Mouse (Mus musculus) natural killer cell, adult 2 months (primary cell): Measurements from ENCODE around the gene Zfp740.
"Not testable (repeated sequence)": the region's sequence is repeated elsewhere in the genome, so short reads cannot be mapped to it uniquely, and the experiment has no call there.

Experiments used
- DNase-seq, 2 experiments: peaks; one replicate each; pipeline ENCODE4 v3.0.0; 2022; ENCODE audit warnings: low spot score in 2 of 2

The Zfp740 gene

DNA sequence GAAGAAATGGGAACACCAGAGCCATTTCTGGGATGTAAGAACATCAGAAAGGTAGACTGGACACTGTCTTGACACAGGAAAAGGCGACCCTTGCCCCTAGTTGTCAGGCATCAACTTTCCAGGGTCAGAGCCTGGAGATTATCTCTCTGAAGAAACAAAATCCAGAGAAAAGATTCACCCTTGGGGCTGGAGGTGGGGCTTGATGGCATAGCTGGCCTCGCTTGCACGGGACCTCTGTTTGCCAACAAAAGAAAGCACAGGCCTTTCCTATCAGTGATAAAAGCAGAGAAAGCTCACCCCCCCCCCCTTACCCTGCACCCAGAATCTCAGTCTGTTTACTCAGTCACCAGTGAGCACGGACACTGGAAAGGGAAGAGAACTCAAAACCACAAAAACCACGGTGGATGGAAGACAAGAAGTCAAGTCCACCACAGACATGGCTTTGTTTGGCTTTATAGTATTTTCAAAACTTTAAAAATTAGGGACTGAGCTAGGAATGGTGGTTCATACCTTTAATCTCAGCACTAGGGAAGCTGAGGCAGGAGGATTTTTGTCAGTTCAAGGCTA lies 10.1 kb upstream of the Zfp740 start:
- no peak for DNase-seq

DNA sequence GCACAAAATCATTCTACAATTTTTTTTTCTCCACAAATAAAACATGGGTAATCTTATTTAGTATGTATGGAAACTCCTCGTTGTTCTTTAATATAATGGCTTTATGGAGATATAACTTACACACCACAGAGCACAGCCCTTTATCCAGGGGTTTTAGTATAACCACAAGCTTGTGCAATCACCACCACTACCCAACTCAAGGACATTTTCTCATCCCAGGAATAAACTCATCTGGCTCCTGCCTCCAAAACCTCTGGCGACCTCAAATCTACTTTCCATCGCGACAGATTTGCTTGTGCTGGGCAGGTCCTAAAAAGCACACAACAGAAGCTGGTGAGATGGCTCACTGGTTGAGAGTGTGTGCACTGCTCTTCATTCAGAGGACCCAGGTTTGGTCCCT lies 9.4 kb upstream of the Zfp740 start:
- DNase-seq: no peak

DNA sequence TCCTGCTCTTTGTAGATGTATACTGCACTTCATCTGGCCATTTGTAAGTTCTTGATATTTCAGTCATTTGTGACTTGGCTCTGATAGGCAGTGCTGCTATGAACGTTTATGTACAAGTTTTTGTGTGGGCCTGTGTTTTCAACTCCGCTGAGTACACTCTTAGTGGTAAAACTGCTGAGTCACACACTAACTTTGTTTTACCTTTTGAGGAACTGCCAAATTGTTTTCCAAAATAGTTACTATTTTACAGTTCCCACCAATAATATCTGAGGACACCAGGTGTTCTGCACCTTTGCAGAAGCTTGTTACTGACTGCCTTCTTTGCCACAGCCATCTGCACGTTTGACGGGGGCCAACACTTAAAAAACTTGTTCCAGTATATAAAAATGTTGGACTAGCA lies 8.6 kb upstream of the Zfp740 start:
- no peak for DNase-seq

DNA sequence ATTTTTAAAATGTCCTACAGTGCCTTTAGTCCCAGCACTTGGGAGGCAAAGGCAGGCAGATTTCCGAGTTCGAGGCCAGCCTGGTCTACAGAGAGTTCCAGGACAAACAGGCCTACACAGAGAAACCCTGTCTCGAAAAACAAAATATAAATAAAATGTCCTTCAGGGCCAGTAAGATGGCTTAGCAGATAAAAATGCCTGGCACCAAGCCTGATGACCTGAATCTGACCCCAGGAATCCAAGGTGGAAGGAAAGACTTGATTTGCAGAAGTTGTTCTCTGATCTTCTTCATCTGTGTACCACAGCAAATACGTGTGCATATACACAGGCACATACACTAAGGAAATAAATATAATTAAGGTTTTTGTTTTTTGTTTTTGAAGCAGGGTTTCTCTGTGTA lies 7.7 kb upstream of the Zfp740 start:
- DNase-seq: no peak

- DNase-seq: no peak
Measured at GRCm38 (mm10) chr15:102198841-102199240, 4.2 kb upstream of the Zfp740 start.

DNA sequence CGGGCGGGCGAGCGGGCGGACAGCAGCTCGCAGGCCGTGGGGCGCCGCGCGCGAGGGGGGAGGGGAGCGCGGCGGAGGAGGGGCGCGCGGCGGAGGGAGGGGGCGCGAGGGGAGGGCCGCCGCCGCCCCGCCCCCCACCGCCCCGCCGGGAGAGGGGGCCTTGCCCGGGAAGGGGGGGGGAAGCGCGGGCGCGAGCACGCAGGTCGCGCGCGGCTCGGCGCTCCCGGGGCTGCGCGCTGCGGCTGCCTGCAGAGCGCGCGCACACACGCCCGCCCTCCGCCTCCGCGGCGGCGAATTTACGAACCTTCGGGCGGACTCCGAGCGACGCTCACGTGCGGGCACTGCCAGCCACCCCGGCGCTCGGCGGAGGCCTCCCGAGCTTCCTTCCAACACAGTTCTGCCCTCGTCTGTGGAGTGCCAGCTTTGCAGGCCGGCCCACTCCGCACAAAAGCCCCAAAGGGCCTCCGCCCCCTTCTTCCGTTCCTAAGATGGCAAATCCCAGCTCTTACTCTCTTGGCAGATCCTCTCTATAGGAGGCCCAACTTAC lies 859 bp downstream of the Zfp740 start:
- peak; percentile 34 to 55 for DNase-seq

GRCm38 (mm10) chr15:102204674-102205505 lies 1.8 kb downstream of the Zfp740 start, which contains the start of gene Csad:
Gene Csad (minus strand): TSS chr15:102204724.
- DNase-seq: no peak

GRCm38 (mm10) chr15:102205779-102206178 lies 2.7 kb downstream of the Zfp740 start:
- DNase-seq: no peak

GRCm38 (mm10) chr15:102207351-102207750 lies 4.3 kb downstream of the Zfp740 start:
- DNase-seq: no peak

GRCm38 (mm10) chr15:102208092-102208561 lies 5.1 kb downstream of the Zfp740 start:
- DNase-seq: peak; percentile 28 to 45

- DNase-seq: no peak
Measured at GRCm38 (mm10) chr15:102209114-102209513, 6.1 kb downstream of the Zfp740 start.

DNA sequence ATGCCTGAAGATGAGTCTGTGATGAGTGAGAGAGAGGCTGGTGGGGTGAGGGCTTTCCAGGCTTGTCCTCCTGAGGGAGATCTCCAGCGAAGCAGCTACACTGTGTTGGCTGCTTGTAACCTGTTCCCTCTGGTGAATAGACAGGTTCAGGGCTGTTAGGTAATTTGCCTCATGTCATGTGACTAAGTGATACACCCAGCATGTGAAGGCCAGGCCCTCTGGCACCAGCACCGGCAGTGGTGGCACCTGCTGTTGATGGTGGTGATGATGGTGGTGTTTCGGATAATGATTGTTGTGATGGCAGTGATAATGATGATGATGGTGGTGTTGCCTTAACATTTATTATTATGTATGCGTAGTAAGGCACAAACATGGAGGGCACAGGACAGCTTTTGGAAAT lies 7.8 kb downstream of the Zfp740 start:
- no peak for DNase-seq

DNA sequence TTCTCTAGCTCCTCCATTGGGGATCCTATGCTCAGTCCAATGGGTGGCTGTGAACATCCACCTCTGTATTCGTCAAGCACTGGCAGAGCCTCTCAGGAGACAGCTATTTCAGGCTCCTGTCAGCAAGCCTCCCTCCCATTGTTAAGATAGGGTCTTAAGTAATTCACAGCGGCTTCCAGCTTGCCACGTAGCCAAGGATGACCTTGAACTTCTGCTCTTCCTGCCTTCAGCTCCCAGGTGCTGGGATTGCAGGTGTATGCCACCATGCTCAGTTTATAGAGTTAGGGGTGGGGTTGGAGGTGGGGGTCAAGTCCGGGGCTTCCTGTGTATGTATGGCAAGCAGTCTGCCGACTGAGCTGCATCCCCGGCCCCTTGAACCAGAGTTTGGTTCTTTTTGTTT lies 8.8 kb downstream of the Zfp740 start:
- DNase-seq: no peak

GRCm38 (mm10) chr15:102214132-102214531 lies 11.1 kb downstream of the Zfp740 start:
- no peak for DNase-seq

GRCm38 (mm10) chr15:102215624-102216023 lies 12.6 kb downstream of the Zfp740 start:
- DNase-seq: no peak

- DNase-seq: no peak
Measured at GRCm38 (mm10) chr15:102216459-102217228, 13.6 kb downstream of the Zfp740 start.

DNA sequence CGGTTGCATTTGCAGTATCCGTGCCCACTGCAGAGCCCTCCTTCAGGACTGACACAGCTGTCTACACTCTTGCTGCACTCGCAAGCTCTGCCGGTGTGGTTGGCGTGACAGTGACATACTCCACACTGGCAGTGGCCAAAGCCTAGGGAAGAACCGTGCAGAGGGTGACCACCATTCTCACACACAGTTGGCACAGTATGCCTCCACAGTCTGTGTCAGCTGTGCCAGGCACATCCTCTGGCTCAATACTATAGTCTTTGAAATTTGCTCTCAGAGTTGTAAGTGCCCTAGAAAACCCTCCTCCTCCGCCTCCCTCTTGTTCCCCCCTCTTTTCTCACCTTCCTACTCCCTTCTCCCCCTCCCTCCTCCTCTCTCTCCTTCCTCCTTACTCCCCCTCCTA lies 14.3 kb downstream of the Zfp740 start:
- no peak for DNase-seq

GRCm38 (mm10) chr15:102222386-102222785 lies 19.3 kb downstream of the Zfp740 start:
- DNase-seq: no peak

GRCm38 (mm10) chr15:102224186-102224991 lies 21.3 kb downstream of the Zfp740 start:
- DNase-seq: peak; percentile 64 to 83

GRCm38 (mm10) chr15:102224992-102225617 lies 22.1 kb downstream of the Zfp740 start:
- peak; percentile 79 to 85 for DNase-seq

DNA sequence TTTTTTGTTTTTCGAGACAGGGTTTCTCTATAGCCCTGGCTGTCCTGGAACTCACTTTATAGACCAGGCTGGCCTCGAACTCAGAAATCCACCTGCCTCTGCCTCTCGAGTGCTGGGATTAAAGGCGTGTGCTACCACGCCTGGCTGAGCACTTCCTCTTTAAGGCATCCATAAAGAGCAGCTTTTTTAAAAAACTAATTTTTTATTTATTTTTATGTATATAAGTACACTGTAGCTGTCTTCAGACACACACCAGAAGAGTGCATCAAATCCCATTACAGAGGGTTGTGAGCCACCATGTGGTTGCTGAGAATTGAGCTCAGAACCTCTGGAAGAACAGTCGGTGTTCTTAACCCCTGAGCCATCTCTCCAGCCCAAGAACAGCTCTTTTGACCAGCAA lies 22.6 kb downstream of the Zfp740 start:
- DNase-seq: not testable (repeated sequence)
